Mouse (Mus musculus): ENCODE results near the gene Zfp790.
"Not testable (repeated sequence)": the region's sequence is repeated elsewhere in the genome, so short reads cannot be mapped to it uniquely, and the experiment has no call there.

Zfp790 gene

GRCm38 (mm10) chr7:29842105-29842504 lies 26.2 kb downstream of the Zfp790 start:
- DNase-seq (ENCODE audit: low spot score) = no peak

DNA sequence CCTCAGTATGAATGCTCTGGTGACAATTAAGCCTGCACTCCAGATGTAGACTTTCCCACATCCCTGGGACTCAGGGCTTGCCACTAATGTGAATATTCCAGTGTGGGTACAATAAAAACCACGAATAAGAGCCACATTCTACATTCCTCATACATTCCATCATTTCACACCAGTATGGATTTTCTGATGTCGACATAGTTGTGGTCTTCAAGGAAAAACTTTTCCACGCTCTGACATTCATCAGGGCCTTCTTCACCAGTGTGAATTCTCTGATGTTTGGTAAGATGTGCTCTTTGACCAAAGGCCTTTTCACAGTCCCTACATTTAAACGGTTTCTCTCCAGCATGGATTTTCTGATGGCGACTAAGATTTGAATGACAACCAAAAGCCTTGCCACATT lies 28.7 kb downstream of the Zfp790 start:
- DNase-seq (ENCODE audit: low spot score) = no peak

- no peak for DNase-seq (ENCODE audit: low spot score)
Observed at GRCm38 (mm10) chr7:29852831-29853218, 36.9 kb downstream of the Zfp790 start.

DNA sequence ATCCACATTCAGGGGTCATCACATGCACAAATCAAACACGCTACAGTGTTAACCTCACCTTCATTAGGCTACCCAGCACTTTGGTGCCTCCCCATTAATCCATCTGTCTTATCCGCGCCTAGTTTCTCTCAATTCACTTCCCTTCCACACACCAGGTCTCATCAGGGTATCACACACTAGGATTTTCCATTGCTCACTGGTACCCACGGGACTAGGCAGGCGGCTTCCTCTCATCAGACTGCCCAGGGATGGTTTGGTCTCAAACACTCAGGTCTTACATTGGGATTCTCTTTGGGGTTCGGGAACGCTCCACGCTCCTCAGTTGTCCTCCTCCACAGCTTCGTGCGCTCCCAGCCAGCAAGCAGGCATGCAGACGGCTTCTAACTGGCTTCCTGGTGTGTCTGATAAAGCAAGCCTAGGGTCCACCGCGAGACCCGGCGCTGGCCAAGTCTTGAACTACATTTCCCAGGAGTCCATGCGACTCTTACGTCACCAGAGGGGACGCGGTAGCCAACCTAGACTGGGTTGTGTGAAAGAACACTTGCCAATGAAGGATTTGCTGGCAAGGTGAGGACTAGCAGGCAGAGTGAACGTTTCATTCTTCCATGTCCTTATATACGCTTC lies 37.4 kb downstream of the Zfp790 start, which contains the start of gene Zfp940:
Gene Zfp940 (minus strand): TSS at position 451 of the 624 bp plus-strand sequence.
- DNase-seq (ENCODE audit: low spot score) = peak; percentile 83

GRCm38 (mm10) chr7:29859532-29860517 lies 43.9 kb downstream of the Zfp790 start, which contains the start of gene Zfp420:
TSS of gene Zfp420 (plus strand) at chr7:29859979.
- peak; percentile 89 for DNase-seq (ENCODE audit: low spot score)

GRCm38 (mm10) chr7:29861660-29862059 lies 45.7 kb downstream of the Zfp790 start:
- DNase-seq (ENCODE audit: low spot score) = no peak

DNA sequence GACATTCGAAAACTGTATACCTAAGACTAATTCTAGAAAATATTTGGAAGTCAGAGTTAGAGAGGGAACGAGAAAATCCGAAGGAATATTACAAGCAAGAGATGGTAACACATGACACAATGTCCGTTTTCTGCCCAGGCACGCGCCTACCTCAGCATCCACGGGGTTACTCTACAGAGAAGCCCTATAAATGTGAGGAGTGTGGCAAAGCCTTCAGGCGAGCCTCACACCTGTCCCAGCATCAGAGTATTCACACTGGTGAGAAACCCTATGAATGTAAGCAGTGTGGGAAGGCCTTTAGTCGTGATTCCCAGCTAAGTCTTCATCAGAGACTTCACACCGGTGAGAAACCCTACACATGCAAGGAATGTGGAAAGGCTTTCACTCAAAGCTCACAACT lies 58.3 kb downstream of the Zfp790 start:
- DNase-seq (ENCODE audit: low spot score) = no peak

DNA sequence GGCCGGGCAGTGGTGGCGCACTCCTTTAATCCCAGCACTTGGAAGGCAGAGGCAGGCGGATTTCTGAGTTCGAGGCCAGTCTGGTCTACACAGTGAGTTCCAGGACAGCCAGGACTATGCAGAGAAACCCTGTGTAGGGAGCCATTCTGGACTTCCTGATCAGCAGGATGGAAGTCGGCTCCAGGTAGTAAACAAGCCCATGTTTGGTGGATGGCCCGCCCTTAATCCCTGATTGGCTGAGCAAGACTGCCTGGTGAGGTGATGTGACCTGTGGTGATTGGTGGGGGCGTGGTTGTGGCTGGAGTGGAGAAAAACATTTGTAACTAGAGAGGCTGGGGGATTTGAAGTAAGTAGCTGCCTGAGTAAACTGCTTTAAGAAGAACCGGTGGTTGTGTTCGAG lies 61.6 kb downstream of the Zfp790 start:
- not testable (repeated sequence) for DNase-seq (ENCODE audit: low spot score)

DNA sequence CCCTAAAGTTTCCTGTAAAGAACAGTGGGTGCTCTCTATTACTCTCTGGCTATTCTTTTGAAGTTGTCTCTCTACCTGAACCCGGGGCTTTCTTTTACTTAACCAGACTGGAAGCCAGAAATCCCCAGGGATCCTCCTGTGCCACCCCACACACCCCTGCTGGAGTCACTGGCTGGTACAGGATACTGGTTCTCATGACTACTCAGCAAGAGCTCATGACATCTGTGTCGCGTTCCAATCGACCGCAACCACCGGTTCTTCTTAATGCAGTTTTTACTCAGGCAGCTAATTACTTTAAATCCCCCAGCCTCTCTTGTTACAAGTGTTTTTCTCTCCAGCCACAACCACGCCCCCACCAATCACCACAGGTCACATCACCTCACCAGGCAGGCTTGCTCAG lies 64.1 kb downstream of the Zfp790 start:
- DNase-seq (ENCODE audit: low spot score) = no peak
